Mouse (Mus musculus) urinary bladder, adult 2 months (tissue): Measurements from ENCODE around the gene Saxo1. TPM values are rescaled to one million over a fixed set of nuclear protein-coding genes. Genes with fewer than 3 reads are reported as not detected.

ENCODE experiments used
- DNase-seq: peaks from one replicate; pipeline ENCODE4 v3.0.0; 2022; ENCODE audit warnings: low spot score
- polyA plus RNA-seq: library from polyadenylated mRNA; depleted of rRNA; stranded (reverse); fragments of >200 nt; gene quantifications from 2 replicates; pipeline ENCODE4 v1.2.3, GENCODE M21; 2012

Saxo1 gene
- polyA plus RNA-seq, 1 experiment: not detected

DNA sequence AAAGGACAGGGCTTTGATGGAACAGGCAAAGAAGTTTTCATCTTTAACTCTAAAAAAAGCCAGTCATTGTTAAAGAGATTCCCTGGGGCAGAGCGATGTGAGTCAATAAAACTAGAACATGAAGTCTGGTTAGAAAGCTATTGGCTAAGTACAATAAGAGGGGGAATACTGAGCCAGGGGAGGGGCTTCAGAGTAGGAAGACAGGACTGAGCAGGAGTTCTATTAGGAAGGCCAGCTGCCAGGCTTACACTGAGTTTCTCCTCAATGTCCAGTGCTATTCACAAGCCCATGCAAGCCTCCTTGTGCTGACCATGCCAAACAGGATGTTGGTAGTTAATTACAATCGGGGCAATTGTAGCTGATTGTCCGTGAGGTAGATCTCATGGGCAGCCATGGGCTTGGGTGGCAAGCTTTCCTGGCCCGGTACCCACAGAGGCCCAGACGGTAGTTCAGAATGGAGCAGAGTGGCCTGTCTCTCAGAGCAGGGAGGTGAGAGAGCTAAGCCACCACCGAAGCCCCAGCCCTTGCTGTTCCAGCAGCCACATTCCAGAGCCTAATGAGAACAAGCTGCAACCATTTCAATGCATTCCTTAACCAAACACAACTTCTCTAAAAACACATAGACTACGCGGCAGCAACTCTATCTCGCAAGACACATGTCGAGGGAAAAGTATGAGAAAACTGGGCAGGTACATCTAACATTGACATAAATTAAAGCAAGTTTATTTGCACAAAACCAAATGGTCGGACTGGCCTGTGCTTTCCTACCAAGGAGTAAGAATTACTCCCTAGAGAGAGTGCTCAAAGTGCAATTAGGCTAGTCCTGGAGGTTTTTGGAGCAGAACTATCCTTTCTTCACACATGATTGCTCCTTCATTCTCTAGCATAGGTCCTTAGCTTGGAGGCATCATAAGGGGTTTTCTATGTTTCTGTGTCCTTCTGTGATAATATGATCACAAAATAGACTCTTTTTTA is 30.7 kb downstream of the Saxo1 start:
- no peak for DNase-seq

DNA sequence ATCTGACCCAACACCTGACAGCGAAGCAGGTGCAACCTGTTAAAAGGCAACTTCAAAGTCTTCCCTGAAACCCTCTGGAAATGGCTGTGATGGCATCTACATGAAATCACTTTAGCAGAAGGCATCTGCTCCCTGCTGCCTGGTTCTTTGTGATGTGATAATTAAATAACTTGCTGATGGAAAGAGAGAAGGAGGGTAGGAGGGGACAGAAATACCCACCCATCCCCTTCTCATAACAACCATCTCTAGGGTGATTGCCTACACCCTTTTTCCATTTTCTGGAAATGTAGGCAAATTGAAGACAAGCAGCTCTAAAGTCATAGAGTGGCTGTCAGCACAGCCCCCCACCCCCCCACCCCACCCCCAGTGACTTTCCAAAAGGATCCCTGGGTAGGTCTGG is 33.6 kb downstream of the Saxo1 start:
- no peak for DNase-seq

DNA sequence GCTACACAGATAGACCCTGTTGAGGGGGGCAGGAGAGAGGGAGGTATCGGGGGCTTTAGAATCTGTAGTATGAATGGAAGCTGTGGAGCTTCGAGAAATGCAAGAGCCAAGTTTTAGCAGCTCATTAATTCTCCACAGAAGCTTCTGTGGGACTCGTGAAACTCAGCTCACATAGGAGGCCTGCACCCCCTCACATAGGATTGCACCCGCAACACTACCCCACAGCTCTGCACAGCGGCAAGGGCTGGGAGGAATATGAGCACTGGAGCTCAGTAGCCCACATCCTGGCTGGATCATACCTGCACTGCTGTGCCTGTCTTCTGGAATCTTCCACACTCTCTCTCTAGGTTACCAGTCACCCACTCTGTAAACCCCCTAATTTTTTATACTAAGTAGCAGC is 34.4 kb downstream of the Saxo1 start:
- DNase-seq: no peak

DNA sequence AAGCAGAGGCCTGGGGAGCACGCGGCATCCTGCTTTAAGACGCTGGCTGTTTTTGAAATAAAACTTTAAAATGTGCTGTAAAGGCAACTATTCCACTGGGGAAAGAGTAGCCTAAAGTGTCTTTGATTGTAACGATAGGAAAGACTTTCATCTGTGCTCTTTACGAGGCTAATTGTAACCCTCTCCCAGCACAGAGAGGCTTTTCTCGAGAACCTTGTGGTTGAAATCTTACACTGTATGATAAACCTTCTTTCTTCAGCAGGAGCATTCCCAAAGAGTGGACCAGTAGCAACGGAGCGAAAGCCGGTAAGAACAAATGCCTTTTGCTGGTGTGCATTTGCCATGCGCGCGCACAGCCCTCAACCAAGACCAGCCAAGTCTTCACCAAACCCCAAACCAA is 37.4 kb downstream of the Saxo1 start:
- DNase-seq: no peak

DNA sequence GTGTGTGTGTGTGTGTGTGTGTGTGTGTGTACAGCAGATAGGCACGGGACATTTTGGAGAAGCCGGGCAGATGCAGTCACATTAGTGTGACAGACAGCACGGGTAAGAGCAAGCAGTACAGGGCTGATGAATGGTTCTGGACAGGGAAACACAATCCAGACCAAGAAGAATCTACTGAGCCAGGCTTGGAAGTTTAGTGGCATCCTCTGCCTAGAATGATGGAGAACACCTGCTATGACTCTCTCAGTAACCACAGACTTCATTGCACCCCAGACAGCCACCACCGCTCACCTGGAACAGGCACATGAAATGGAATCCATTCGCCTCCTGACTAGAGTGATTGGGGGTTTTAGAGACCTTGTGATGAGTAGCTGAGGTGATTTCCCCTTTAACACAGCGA is 38.2 kb downstream of the Saxo1 start:
- no peak for DNase-seq

DNA sequence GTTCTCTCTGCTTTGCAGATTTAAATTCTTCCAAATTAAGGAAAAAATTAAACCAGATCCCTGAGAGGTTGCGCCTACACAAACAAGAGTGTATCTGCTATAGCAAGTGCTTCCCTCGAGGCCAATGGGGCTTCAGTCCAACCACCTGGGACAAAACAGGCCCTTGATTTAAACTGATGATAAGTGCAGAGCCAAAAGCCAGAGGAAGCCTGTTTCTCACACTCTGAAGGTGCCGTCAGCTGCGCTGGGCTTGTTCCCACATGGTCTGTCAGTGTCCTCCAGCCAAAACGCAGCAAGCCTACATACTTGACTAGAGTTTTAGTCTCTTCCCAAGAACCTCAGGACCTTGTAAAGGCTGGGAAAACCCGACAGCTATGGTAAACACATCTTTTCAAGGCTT is 53.5 kb downstream of the Saxo1 start:
- no peak for DNase-seq

DNA sequence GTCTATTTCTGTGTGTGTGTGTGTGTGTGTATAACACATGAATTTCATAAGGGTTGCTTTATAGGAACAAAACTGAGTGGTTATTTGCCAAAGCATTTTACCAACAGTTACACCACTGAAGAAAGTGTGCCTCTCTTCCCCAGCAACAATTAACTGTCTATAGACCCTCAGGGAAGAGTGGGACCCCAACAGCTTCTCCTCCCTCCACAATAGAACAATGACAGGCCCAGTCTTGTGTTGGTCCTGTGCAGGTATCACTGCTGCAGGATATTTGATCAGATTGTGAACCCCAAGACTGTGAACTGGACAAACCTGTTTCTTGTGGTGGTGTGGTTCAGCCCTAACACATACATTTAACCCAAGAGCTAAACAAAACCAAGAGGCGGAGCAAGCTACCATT is 58.6 kb downstream of the Saxo1 start:
- no peak for DNase-seq

DNA sequence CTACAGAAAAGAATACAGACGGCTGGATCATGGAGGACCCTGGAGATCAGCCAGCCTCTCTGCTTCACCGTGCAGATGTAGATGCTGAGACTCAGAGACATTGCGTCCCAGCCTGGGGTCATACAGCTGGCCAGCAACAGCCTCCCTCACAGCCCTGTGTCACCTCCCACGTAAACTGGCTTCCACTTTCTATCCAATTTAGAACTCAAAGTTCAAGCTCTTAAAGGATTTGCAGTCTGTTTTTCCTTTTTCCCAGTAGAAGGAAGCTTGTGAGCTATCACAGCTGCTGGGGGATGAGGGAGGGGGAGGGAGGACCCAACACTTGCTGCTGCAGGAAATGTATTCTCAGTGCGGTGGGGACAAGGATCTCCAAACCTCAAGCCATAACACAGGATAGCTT is 59.4 kb downstream of the Saxo1 start:
- no peak for DNase-seq

DNA sequence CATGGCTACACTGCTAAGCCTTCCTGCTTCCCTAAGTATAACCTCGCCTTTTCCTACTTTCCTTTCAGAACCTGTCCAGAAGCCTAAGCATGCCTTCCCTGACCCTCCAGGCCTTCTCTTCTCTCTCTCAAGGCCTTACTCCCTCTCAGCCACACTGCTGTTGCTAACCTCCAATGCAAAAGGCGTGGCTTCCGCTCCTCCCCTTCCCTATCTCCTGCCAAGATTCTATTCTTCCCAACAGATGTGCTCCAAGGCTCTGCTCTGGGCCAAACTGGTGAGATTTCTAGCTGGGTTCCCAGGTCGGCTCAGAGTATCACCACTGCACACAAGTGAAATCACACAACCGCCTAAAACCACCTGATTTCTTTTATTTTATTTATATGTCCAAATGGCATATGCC is 69.0 kb downstream of the Saxo1 start:
- no peak for DNase-seq

DNA sequence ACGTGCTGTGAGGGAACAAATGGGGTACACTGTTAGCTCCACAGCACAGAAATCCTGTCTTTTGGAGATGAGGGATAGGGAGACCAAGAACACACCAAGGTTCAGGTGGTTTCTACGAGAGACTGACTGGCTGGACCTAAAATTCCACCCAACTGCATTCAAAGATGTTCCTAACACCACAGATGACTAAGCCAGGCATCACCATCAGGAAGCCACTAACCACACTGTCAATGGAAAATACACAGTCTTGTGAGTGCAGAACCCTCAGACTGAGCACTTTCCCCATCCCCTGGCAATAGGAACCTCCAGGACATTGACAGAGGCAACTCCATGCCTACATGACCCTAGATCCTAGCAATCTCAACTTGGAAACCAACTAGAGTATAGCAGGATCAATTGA is 71.2 kb downstream of the Saxo1 start:
- no peak for DNase-seq

DNA sequence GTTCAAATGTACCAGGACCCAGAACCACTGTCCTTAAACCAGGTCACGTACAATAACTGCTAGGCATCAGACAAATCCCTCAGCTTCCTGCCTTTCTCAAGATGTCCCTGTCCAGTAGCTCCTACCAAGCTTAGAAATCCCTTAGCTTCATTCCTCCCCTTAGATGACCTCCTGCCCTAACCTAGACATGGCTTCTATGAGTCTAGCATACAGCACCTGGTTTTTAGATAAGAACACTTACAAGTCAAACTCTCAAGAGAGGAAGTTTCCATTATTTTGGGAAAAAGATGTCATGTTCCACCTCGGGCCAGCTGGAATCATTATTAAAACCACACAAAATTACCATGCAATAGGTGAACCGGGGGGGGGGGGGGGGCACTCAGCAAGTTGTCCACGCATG is 71.6 kb downstream of the Saxo1 start:
- DNase-seq: no peak

DNA sequence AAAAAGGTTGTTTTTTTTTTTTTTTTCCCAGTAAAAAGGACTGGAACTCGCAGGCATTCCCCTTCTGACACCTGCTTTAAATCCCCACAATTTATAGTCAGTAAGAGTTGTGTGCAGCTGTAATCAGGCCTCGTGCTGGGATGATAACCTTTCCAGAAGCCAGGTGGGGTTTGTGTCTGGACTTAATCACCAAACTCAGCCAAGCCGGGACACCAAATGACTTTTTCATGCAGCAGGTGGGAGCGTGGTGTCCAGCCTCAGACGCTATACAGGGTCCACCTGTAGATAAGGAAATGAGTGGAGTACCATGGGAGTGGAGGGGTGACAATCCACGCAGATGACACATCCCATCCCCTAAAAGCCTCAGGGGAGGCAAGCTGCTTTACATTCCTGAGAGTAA is 73.1 kb downstream of the Saxo1 start:
- DNase-seq: no peak

DNA sequence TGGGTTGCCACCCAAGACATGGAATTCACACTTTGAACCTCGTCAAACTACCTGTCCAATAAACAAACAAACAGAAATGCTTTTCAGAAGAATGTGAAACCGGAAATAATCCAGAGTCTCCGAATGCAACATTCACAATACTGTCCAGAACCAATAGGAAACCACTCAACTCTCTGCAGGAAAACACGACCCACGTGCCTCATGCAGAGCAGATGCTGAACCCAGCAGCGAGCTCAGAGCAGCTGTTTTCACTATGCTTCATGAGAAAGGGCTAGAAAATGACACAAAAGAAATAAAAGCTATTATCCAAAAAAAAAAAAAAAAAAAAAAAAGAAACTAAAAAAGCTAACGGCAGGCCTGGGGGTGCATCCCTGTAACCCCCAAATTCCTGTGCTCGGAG is 74.4 kb downstream of the Saxo1 start:
- DNase-seq: no peak

DNA sequence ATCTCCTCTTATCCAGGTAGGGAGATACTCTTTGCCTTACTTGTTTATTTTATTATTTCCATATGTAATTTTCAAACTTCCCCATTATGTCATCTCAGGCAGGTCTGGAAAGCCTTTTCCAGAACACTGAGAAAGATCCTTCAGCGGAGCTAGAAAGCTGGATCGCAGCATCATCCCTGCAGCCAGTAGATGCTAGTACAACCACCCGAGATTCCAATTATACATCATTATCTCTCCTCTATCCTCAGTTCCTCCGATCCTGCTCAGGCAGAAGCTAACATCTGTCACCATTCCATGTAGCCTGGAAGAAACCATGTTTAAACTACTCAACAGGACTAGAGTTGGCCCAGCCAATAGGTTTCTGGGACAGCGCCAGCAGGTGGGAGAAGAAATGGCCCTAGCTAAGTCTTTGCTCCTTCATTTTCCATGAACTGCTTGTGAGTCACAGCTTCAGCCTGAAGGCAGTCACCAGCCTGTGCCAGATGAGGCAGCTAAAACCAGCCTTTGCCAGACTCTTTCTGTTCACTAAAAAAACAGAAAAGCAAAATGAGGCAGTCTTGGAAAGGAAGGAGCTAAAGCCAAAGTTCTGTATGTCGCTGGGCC is 75.0 kb downstream of the Saxo1 start:
- no peak for DNase-seq

DNA sequence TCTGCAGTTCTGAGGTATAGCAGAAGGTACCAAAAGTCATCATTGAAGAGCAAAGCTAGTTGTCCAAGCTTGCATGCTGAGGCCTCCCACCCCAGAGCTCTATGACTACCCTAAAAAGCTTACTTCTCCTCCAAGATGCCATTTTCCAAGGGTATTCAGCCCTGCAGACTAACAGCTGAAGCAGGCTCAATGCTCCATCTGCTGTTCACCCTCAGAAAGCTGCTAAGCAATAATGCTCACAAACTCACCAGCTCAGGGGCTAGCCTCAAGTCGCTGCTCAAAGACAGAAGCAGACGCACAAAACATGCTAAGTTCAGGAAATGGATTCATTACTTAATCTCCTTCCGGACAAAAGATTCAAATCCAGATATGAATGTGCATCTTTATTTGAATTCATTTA is 77.2 kb downstream of the Saxo1 start:
- no peak for DNase-seq

DNA sequence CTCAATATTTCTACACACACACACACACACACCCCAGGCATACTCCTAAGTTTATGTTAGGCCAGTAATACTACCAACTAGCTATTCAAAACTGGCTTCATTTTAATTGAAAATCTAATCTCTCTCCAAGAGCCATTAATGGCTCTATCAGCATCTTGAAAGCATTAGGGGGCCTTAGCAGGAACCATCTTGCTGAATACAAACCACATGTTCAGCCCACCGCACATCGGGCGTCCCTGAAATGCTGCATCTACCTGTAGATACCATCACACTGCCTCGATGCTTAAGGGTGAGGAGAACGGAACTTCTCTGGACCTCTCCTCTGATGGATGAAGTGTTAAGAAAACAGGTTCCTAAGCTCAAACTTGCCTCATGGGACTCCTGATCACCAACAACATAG is 93.3 kb downstream of the Saxo1 start:
- no peak for DNase-seq

DNA sequence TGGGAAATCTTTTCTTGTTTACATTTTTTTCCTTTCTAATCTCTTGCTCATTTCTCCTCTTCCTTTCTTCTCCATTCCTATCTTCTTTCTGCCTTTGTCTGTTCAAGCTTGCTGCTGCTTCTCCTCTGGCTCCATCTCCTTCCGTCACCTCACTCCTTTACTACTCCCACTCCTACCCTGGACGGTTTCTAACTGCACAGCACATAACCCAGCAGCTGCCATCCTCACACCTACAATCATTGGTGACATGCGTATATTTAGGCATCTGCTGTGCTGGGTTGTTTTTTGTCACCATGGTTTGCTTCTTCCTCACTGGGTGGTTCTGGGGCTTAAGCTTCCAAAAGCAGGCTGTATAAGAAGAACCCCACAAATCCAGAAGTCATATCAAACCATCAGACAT is 107.7 kb downstream of the Saxo1 start:
- DNase-seq: no peak

DNA sequence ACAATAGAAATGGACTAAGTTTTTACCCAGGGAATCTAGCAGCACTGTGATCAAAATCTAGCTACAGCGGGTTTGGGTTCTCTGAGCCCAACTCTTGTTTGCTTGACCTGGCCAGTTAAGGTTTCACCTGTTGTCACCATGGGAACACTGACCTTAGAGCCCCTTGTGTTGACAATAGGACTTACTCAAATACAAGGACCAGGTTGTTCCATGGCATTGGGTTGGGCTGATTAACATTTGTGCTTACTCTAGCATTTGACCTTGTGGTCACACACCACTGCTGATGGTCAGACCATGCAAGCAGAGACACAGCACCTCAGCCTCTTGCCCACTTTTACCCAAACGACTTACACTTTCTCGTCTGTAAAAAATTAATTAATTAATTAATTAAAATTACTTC is 121.8 kb downstream of the Saxo1 start:
- DNase-seq: no peak

DNA sequence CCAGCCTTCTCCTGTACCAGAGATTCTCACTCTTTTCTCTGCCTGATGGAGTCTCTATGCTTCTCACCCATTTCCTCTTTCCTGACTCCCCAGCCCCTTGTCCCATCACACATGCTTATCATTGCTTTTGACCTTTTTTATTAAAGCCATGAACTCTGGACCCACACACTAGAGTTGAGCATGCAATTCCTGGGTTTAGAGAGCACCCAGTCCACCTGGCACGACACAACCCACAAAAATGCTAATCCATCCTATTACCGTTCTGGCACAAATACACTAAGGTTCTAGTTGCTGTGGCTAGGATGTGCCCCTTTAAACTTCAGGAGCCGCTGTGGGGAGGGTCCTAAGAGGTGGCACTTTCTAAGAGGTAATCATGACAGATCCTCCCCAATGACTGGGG is 122.5 kb downstream of the Saxo1 start:
- DNase-seq: no peak

DNA sequence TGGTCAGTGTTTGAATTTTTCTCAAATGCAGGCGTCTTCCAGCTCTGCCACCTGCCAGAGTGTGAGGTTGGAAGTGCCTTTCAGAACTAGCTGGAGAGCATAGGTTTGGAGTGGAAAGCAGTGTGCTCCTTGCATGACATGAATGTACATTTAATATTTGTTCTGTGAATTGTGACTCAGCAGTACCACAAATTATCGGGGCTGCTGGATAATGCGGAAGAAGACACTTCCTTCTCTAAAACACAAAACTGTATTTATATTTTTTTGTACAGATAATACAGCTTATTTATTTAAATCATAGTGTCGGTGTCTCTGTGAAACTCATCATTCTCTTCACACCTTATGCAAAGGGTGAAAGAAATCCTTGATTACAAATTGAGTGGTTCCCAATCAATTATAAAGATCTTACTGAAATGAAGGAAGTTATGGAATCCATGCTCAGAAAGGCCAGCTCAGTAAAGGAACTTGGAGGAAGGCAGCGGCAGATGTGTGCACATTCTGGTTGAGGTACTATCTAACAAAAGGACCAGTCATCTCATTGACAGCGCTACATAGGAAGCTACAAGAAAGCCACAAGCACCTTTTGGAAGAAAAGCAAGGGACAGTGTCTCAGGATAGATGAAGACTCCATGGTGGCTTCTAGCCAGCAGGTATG is 129.9 kb downstream of the Saxo1 start:
- DNase-seq: no peak

DNA sequence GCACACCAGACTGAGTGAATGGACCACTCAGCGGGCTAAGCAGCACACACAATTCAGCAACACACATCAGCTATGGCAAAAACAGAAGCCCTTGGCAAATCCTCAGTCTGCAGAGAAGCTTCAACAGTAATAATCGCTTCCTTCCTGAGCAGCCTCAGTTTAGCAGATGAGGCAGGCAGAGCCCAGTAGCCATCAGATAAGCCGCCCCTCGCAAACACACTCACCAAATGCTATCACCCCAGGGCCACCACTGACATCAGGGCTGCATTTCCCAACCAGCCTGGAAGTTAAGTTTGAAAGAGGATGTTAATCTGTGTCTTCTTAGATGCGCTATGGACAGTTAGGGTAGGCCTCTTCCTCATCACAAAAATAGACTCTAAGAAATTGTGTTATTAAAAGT is 130.8 kb downstream of the Saxo1 start:
- no peak for DNase-seq

DNA sequence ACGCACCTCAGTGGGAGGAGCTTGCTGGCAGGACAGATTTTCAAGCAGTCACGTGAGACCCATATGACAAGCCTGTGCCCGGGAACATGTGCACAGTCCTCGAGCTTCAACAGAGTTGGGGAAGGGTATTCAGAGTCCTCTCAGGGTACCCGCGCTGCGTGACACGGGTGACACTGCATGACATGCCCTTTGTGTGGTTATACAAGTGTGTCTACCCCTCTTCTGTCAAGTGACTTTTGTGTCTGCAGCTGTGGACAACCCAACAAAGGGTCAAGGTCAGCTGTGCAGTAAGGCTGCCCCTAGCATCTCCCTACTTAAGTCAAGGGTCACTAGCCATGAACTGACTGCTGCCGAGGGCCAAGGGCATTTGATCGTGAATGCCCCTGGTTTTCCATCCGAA is 131.6 kb downstream of the Saxo1 start:
- no peak for DNase-seq

DNA sequence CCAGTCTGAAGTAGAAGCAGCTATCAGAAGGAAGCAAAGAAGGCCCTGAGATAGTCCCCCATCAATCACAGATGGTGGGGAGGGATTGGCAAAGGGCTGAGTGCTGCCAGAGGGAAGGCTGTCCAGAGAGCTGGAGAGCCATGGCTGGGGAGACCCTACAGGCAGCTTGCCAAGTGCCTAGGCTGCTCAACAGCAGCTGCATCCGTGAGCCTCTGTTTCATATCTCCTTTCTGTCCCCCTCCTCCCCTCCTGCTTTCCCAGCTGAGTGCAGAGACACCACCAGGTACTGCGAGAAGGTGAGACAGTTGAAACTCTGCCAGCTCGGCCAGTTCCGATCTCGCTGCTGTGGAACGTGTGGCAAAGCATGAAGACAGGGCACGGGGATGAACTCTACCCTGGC is 132.5 kb downstream of the Saxo1 start:
- no peak for DNase-seq
